Mouse (Mus musculus): ENCODE measurements around the gene Ramp2. TPM values are rescaled to one million over a fixed set of nuclear protein-coding genes. Genes with fewer than 3 reads are reported as not detected.
A peak's percentile ranks its signal among the peaks of the same experiment; 100 is the strongest.

Gene Ramp2
- polyA plus RNA-seq, 1 experiment from 2014 or later = 60.4 TPM

GRCm38 (mm10) chr11:101259261-101259712 is 13.5 kb downstream of the Ramp2 start:
- Histone ChIP-seq H3K36me3 (ENCODE audit: control insufficient read depth, insufficient read depth, low read length) (peaks cover 5% of the 10 kb centered on the region), H3K4me1 (ENCODE audit: control insufficient read depth, insufficient read depth, low read length) (peaks cover 22% of the 10 kb centered on the region; the same call in 1 of the 2 replicates), H3K4me2 (ENCODE audit: low read depth, severe bottlenecking) (peak overlapping the region; percentile 97), H3K9me3 (ENCODE audit: control insufficient read depth, low read length) (no peaks in the 10 kb centered on the region), H3K27ac (replicated peaks; ENCODE audit: low read depth, low read length) (0 out of 2 replicates have a peak overlapping the region, but pooled peaks have one; percentile 62), H3K9ac (ENCODE audit: low read length) (peak overlapping the region; percentile 27; the same call in 1 of the 2 replicates), H3K4me3 (ENCODE audit: low read depth, low read length) (0 out of 2 replicates have a peak overlapping the region, but pooled peaks have one; percentile 56), H3K27me3 (ENCODE audit: control insufficient read depth, insufficient read depth, low read length) (peaks cover 28% of the 10 kb centered on the region)
- ATAC-seq (ENCODE audit: insufficient number of reproducible peaks, low FRiP score, low TSS enrichment, low read depth) (no peak), DNase-seq (ENCODE audit: low spot score) (no peak)
- 36% methylated on average over 6 of the region's 6 CpGs for WGBS

- WGBS = under 1% methylated on average over 43 of the region's 43 CpGs
Measured at GRCm38 (mm10) chr11:101259948-101260825, 14.4 kb downstream of the Ramp2 start, which contains the start of gene Wnk4. Gene Wnk4, plus strand, starts transcription at chr11:101260567.

GRCm38 (mm10) chr11:101260826-101261380 is 15.1 kb downstream of the Ramp2 start:
- Histone ChIP-seq H3K27me3 (ENCODE audit: control insufficient read depth, insufficient read depth, low read length) (peaks cover 38% of the 10 kb centered on the region), H3K36me3 (ENCODE audit: control insufficient read depth, insufficient read depth, low read length) (peaks cover 4% of the 10 kb centered on the region), H3K4me1 (ENCODE audit: control insufficient read depth, insufficient read depth, low read length) (peaks cover 25% of the 10 kb centered on the region; the same call in 1 of the 2 replicates), H3K9ac (ENCODE audit: low read length) (peak overlapping the region; percentile 63), H3K27ac (replicated peaks; ENCODE audit: low read depth, low read length) (no peak overlapping the region), H3K4me2 (ENCODE audit: low read depth, severe bottlenecking) (peak overlapping the region; percentile 97), H3K4me3 (ENCODE audit: low read depth, low read length) (peak overlapping the region; percentile 56), H3K9me3 (ENCODE audit: control insufficient read depth, low read length) (no peaks in the 10 kb centered on the region)
- 1% methylated on average over 30 of the region's 30 CpGs for WGBS
- DNase-seq (ENCODE audit: low spot score) (no peak), ATAC-seq (ENCODE audit: insufficient number of reproducible peaks, low FRiP score, low TSS enrichment, low read depth) (no peak; the same call in 1 of the 2 replicates)

More at GRCm38 (mm10) chr11:101259948-101260825, 14.4 kb downstream of the Ramp2 start, which contains the start of gene Wnk4:
- Histone ChIP-seq H3K9me3 (ENCODE audit: control insufficient read depth, low read length) (no peaks in the 10 kb centered on the region), H3K4me2 (ENCODE audit: low read depth, severe bottlenecking) (peak within 1 kb of the TSS; percentile 97), H3K27ac (replicated peaks; ENCODE audit: low read depth, low read length) (peak within 1 kb of the TSS; percentile 62), H3K4me3 (ENCODE audit: low read depth, low read length) (peak within 1 kb of the TSS; percentile 56), H3K9ac (ENCODE audit: low read length) (peak within 1 kb of the TSS; percentile 63), H3K36me3 (ENCODE audit: control insufficient read depth, insufficient read depth, low read length) (peaks cover 5% of the 10 kb centered on the region), H3K4me1 (ENCODE audit: control insufficient read depth, insufficient read depth, low read length) (peaks cover 25% of the 10 kb centered on the region; the same call in 1 of the 2 replicates), H3K27me3 (ENCODE audit: control insufficient read depth, insufficient read depth, low read length) (peaks cover 35% of the 10 kb centered on the region)
- DNase-seq (ENCODE audit: low spot score) (peak; percentile 81), ATAC-seq (ENCODE audit: insufficient number of reproducible peaks, low FRiP score, low TSS enrichment, low read depth) (peak; percentile 83)

DNA sequence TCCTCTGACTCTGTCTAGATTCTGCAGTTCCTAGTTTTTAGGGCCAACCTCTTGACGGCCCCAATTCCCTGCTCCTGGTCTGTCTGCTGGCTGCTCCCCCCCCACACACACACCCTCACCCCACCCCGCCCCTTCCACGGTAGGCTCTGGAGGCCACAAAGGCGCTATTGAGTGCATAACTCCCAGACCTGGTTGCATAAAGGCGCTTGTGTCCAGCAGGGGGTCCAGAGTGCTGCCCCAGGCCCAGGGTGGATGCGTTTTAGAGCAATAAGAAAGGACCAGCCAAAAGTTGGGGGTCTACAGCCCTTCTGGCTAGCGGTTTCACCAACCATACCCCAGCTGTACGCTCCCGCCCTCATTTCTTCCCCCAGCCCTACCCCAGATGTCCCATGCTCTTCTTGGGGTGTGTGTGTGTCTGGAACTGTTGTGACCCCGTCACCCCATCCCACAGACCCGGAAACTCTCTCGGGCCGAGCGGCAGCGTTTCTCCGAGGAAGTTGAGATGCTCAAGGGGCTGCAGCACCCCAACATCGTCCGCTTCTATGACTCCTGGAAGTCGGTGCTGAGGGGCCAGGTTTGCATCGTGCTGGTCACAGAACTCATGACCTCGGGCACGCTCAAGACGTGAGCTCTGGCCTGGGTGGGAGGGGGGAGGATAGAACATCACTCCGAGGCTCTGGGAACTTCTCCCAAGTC is 16.6 kb downstream of the Ramp2 start:
- Histone ChIP-seq H3K27ac (replicated peaks; ENCODE audit: low read depth, low read length) (no peak overlapping the region), H3K36me3 (ENCODE audit: control insufficient read depth, insufficient read depth, low read length) (peaks cover 2% of the 10 kb centered on the region), H3K4me2 (ENCODE audit: low read depth, severe bottlenecking) (peak overlapping the region; percentile 97), H3K9me3 (ENCODE audit: control insufficient read depth, low read length) (no peaks in the 10 kb centered on the region), H3K4me3 (ENCODE audit: low read depth, low read length) (peak overlapping the region; percentile 18), H3K27me3 (ENCODE audit: control insufficient read depth, insufficient read depth, low read length) (peaks cover 43% of the 10 kb centered on the region), H3K4me1 (ENCODE audit: control insufficient read depth, insufficient read depth, low read length) (peaks cover 25% of the 10 kb centered on the region; the same call in 1 of the 2 replicates), H3K9ac (ENCODE audit: low read length) (no peak overlapping the region)
- WGBS = 3% methylated on average over 24 of the region's 24 CpGs
- DNase-seq (ENCODE audit: low spot score) = peak; percentile 53
- no peak for ATAC-seq (ENCODE audit: insufficient number of reproducible peaks, low FRiP score, low TSS enrichment, low read depth)

DNA sequence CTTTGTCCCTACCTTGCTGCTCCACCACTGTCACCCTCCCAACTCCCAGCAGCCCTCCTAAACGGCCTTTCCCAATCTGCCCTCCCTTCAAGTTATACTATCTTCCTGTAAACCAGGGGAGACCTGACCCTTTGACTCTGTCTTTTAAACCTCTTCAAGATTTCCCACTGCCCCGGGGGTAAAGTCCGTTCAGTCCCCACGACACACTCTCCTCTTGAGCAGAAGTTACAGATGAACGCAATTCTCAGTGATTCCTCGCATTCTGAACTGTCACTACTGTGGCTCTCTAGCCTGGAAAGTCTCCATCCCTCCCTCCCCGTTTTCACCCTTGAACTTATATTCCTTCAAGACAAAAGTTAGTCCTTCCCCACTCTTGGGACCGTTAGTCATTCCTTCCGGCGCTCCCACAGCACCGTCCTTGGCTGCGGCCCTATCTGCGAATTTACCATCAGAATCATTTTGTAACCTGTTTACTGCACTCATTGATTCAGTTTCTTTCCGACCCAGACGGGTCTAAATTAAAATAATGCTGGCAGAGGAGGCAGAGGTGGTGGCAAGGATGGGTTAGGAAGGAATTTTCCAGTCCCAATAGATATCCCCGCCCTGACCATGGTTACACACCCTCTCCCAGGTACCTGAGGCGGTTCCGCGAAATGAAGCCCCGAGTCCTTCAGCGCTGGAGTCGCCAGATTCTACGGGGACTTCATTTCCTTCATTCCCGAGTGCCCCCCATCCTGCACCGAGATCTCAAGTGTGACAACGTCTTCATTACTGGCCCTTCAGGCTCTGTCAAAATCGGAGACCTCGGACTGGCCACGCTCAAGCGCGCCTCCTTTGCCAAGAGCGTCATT is 17.5 kb downstream of the Ramp2 start:
- H3K9me3 ChIP-seq (ENCODE audit: control insufficient read depth, low read length) = no peaks in the 10 kb centered on the region
- H3K27ac ChIP-seq (replicated peaks; ENCODE audit: low read depth, low read length) = no peak overlapping the region
- H3K4me3 ChIP-seq (ENCODE audit: low read depth, low read length) = peak overlapping the region; percentile 18
- H3K4me1 ChIP-seq (ENCODE audit: control insufficient read depth, insufficient read depth, low read length) = peaks cover 25% of the 10 kb centered on the region; the same call in 1 of the 2 replicates
- DNase-seq (ENCODE audit: low spot score) (peak; percentile 42), ATAC-seq (ENCODE audit: insufficient number of reproducible peaks, low FRiP score, low TSS enrichment, low read depth) (no peak)
- peaks cover 44% of the 10 kb centered on the region for H3K27me3 ChIP-seq (ENCODE audit: control insufficient read depth, insufficient read depth, low read length)
- no peak overlapping the region; the same call in 1 of the 2 replicates for H3K4me2 ChIP-seq (ENCODE audit: low read depth, severe bottlenecking)
- H3K9ac ChIP-seq (ENCODE audit: low read length) = no peak overlapping the region
- 2% methylated on average over 32 of the region's 32 CpGs for WGBS
- H3K36me3 ChIP-seq (ENCODE audit: control insufficient read depth, insufficient read depth, low read length) = no peaks in the 10 kb centered on the region; the same call in 1 of the 2 replicates

- Histone ChIP-seq H3K9me3 (ENCODE audit: control insufficient read depth, low read length) (no peaks in the 10 kb centered on the region), H3K4me3 (ENCODE audit: low read depth, low read length) (no peak overlapping the region), H3K27ac (replicated peaks; ENCODE audit: low read depth, low read length) (no peak overlapping the region), H3K4me1 (ENCODE audit: control insufficient read depth, insufficient read depth, low read length) (peaks cover 25% of the 10 kb centered on the region; the same call in 1 of the 2 replicates), H3K36me3 (ENCODE audit: control insufficient read depth, insufficient read depth, low read length) (no peaks in the 10 kb centered on the region; the same call in 1 of the 2 replicates), H3K9ac (ENCODE audit: low read length) (no peak overlapping the region), H3K4me2 (ENCODE audit: low read depth, severe bottlenecking) (no peak overlapping the region), H3K27me3 (ENCODE audit: control insufficient read depth, insufficient read depth, low read length) (peaks cover 46% of the 10 kb centered on the region)
- ATAC-seq (ENCODE audit: insufficient number of reproducible peaks, low FRiP score, low TSS enrichment, low read depth) (no peak), DNase-seq (ENCODE audit: low spot score) (peak; percentile 43)
- WGBS = 7% methylated on average over 3 of the region's 3 CpGs
Measured at GRCm38 (mm10) chr11:101263989-101264280, 18.1 kb downstream of the Ramp2 start.

DNA sequence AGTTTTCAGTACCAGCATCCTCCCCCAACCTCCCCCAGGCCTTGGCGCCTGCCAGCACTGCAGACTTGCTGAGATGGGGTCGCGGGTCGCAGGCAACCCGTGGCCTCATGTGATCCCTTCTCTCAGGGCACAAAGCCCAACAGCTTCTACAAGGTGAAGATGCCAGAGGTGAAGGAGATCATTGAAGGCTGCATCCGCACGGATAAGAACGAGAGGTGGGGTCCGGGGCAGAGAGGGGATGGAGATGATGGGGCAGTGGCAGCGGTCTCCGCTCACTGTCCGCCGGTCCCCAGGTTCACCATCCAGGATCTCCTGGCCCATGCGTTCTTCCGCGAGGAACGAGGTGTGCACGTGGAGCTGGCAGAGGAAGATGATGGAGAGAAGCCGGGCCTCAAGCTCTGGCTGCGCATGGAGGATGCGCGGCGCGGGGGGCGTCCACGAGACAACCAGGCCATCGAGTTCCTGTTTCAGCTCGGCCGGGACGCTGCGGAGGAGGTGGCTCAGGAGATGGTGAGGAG is 19.2 kb downstream of the Ramp2 start:
- H3K4me1 ChIP-seq (ENCODE audit: control insufficient read depth, insufficient read depth, low read length) = peaks cover 16% of the 10 kb centered on the region; the same call in 1 of the 2 replicates
- H3K4me3 ChIP-seq (ENCODE audit: low read depth, low read length) = peak overlapping the region; percentile 30

More for the DNA sequence above, 19.2 kb downstream of the Ramp2 start:
- Histone ChIP-seq H3K9me3 (ENCODE audit: control insufficient read depth, low read length) (no peaks in the 10 kb centered on the region), H3K36me3 (ENCODE audit: control insufficient read depth, insufficient read depth, low read length) (no peaks in the 10 kb centered on the region; the same call in 1 of the 2 replicates), H3K27me3 (ENCODE audit: control insufficient read depth, insufficient read depth, low read length) (peaks cover 46% of the 10 kb centered on the region), H3K4me2 (ENCODE audit: low read depth, severe bottlenecking) (peak overlapping the region; percentile 44), H3K27ac (replicated peaks; ENCODE audit: low read depth, low read length) (no peak overlapping the region), H3K9ac (ENCODE audit: low read length) (peak overlapping the region; percentile 36)
- DNase-seq (ENCODE audit: low spot score) (peak; percentile 62), ATAC-seq (ENCODE audit: insufficient number of reproducible peaks, low FRiP score, low TSS enrichment, low read depth) (no peak)
- 3% methylated on average over 31 of the region's 31 CpGs for WGBS

All from limb, embryonic 11.5 days (tissue).